Mouse (Mus musculus): ENCODE results near the gene Cog4.

- TF ChIP-seq CTCF (IDR thresholded peaks at IDR 0.05) (no peak), POLR2A (IDR thresholded peaks at IDR 0.05; ENCODE audit: insufficient read depth, low read depth, low read length) (no peak)
Measured at GRCm38 (mm10) chr8:110806146-110806545, 40.3 kb upstream of the Cog4 start.
